8 mouse cellular contexts compared by ENCODE assay signal in the genomic region with DNA sequence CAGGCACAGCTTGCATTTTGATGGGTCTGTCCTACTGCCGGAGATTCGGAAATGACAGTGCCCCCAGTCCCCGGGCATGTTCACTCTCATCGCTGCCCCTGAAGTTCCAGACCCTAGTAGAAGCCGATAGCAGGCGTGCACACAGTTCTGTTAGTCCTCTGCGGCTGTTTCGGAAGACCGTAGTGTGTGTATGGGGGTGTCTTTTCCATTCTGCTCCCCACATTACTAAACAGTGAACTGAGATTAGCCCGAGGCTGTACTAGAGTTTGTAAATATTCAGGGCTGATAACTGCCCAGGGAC. TPM values are rescaled to one million over a fixed set of nuclear protein-coding genes. Genes with fewer than 3 reads are reported as not detected.
DNase-seq lines count a peak whose midpoint lies in the region; ATAC-seq lines count a peak whose summit lies in the region.

No protein-coding gene starts in this region.

- WGBS in kidney, embryonic 15.5 days = 2% methylated on average over 10 of the region's 10 CpGs
- WGBS in hindbrain, embryonic 15.5 days = 4% methylated on average over 10 of the region's 10 CpGs
- 6% methylated on average over 10 of the region's 10 CpGs for WGBS in midbrain, embryonic 15.5 days

- no peaks in the 10 kb centered on the region for H3K9me3 ChIP-seq in kidney, embryonic 15.5 days (replicated peaks)
- no peaks in the 10 kb centered on the region for H3K9me3 ChIP-seq in hindbrain, embryonic 15.5 days
- no peaks in the 10 kb centered on the region for H3K9me3 ChIP-seq in midbrain, embryonic 15.5 days

- peak overlapping the region; percentile 100 for H3K4me3 ChIP-seq in kidney, embryonic 15.5 days (replicated peaks)
- peak overlapping the region; percentile 85 for H3K4me3 ChIP-seq in brown adipose tissue, adult 24 weeks (ENCODE audit: insufficient read depth, low read depth, low read length)
- peak overlapping the region; percentile 91 for H3K4me3 ChIP-seq in hindbrain, embryonic 15.5 days
- H3K4me3 ChIP-seq in midbrain, embryonic 15.5 days = peak overlapping the region; percentile 95

- DNase-seq in kidney, adult 18-20 months = no peak
- no peak for DNase-seq in left cerebral cortex, adult 11 months (ENCODE audit: low spot score)
- DNase-seq in B cell, adult 2 months = no peak
- DNase-seq in cerebellum, postnatal 25 days = no peak

- H3K4me1 ChIP-seq in kidney, embryonic 15.5 days = peaks cover 16% of the 10 kb centered on the region
- no peaks in the 10 kb centered on the region for H3K4me1 ChIP-seq in brown adipose tissue, adult 24 weeks (ENCODE audit: control insufficient read depth, insufficient read depth, insufficient read length, low read length)
- H3K4me1 ChIP-seq in hindbrain, embryonic 15.5 days (replicated peaks) = peaks cover 18% of the 10 kb centered on the region
- peaks cover 16% of the 10 kb centered on the region for H3K4me1 ChIP-seq in midbrain, embryonic 15.5 days

- peak overlapping the region; percentile 93 for H3K4me2 ChIP-seq in kidney, embryonic 15.5 days
- peak overlapping the region; percentile 87 for H3K4me2 ChIP-seq in hindbrain, embryonic 15.5 days
- peak overlapping the region; percentile 95 for H3K4me2 ChIP-seq in midbrain, embryonic 15.5 days

- H3K27ac ChIP-seq in kidney, embryonic 15.5 days = peak overlapping the region; percentile 89
- peak overlapping the region; percentile 56 for H3K27ac ChIP-seq in brown adipose tissue, adult 24 weeks (replicated peaks; ENCODE audit: low read depth, low read length)
- H3K27ac ChIP-seq in hindbrain, embryonic 15.5 days (replicated peaks) = peak overlapping the region; percentile 87
- H3K27ac ChIP-seq in midbrain, embryonic 15.5 days = peak overlapping the region; percentile 89

- peaks cover 38% of the 10 kb centered on the region for H3K36me3 ChIP-seq in kidney, embryonic 15.5 days
- H3K36me3 ChIP-seq in hindbrain, embryonic 15.5 days = peaks cover 24% of the 10 kb centered on the region; the same call in 1 of the 2 replicates
- H3K36me3 ChIP-seq in midbrain, embryonic 15.5 days (replicated peaks) = peaks cover 15% of the 10 kb centered on the region

- H3K9ac ChIP-seq in kidney, embryonic 15.5 days = peak overlapping the region; percentile 80
- H3K9ac ChIP-seq in hindbrain, embryonic 15.5 days = peak overlapping the region; percentile 64
- H3K9ac ChIP-seq in midbrain, embryonic 15.5 days = peak overlapping the region; percentile 91

- ATAC-seq in kidney, embryonic 15.5 days (replicated peaks; ENCODE audit: low FRiP score) = peak; percentile 24; the same call in 1 of the 2 replicates
- ATAC-seq in hindbrain, embryonic 15.5 days (ENCODE audit: low FRiP score, low read depth) = 0 out of 2 replicates have a peak, but pooled peaks have one; percentile 51
- ATAC-seq in midbrain, embryonic 15.5 days (replicated peaks) = peak; percentile 55

- H3K27me3 ChIP-seq in kidney, embryonic 15.5 days = no peaks in the 10 kb centered on the region
- no peaks in the 10 kb centered on the region for H3K27me3 ChIP-seq in hindbrain, embryonic 15.5 days
- H3K27me3 ChIP-seq in midbrain, embryonic 15.5 days (replicated peaks) = no peaks in the 10 kb centered on the region

RNA-seq across cellular contexts. Expression of gene Nup133, which starts 0.6 kb away (rescaled TPM):
- 43.1 and 45.3 TPM in 2 replicates for polyA plus RNA-seq in kidney, embryonic 15.5 days (2015; fragmentation: Nextera tagmentation; extraction: Ambion mirVana)
- polyA plus RNA-seq in brown adipose tissue, adult 24 weeks (2012; ENCODE audit: insufficient read depth, insufficient read length, missing spikeins) = 5.9 and 7.7 TPM in 2 replicates
- 21.3 and 21.9 TPM in 2 replicates for polyA plus RNA-seq in hindbrain, embryonic 15.5 days (2015; fragmentation: Nextera tagmentation; extraction: Ambion mirVana)
- 22.8 and 22.9 TPM in 2 replicates for polyA plus RNA-seq in midbrain, embryonic 15.5 days (2015; fragmentation: Nextera tagmentation; extraction: Ambion mirVana)

RNA-seq across cellular contexts. Expression of gene Abcb10, which starts 33.3 kb away (rescaled TPM):
- polyA plus RNA-seq in kidney, embryonic 15.5 days (2015; fragmentation: Nextera tagmentation; extraction: Ambion mirVana) = 15.5 and 17.1 TPM in 2 replicates
- 17.2 and 18.7 TPM in 2 replicates for polyA plus RNA-seq in brown adipose tissue, adult 24 weeks (2012; ENCODE audit: insufficient read depth, insufficient read length, missing spikeins)
- polyA plus RNA-seq in hindbrain, embryonic 15.5 days (2015; fragmentation: Nextera tagmentation; extraction: Ambion mirVana) = 14.9 and 15.2 TPM in 2 replicates
- polyA plus RNA-seq in midbrain, embryonic 15.5 days (2015; fragmentation: Nextera tagmentation; extraction: Ambion mirVana) = 15.6 and 16.8 TPM in 2 replicates

RNA-seq across cellular contexts. Expression of gene Acta1, which starts 55.1 kb away (rescaled TPM):
- 132 and 232 TPM in 2 replicates for polyA plus RNA-seq in kidney, embryonic 15.5 days (2015; fragmentation: Nextera tagmentation; extraction: Ambion mirVana)
- polyA plus RNA-seq in brown adipose tissue, adult 24 weeks (2012; ENCODE audit: insufficient read depth, insufficient read length, missing spikeins) = 533 and 551 TPM in 2 replicates
- polyA plus RNA-seq in hindbrain, embryonic 15.5 days (2015; fragmentation: Nextera tagmentation; extraction: Ambion mirVana) = 8.0 and 10.5 TPM in 2 replicates
- 6.6 TPM in 2 replicates for polyA plus RNA-seq in midbrain, embryonic 15.5 days (2015; fragmentation: Nextera tagmentation; extraction: Ambion mirVana)

Comparison
In these comparisons a context has a peak if more than half of its experiments do, and no peak if none do; other contexts are left out.
1. RNA of gene Acta1, which starts 55.1 kb away (polyA plus RNA-seq): 533 to 551 TPM in brown adipose tissue, adult 24 weeks and 132 to 232 TPM in kidney, embryonic 15.5 days; 8.0 to 10.5 TPM in hindbrain, embryonic 15.5 days and 6.6 TPM in midbrain, embryonic 15.5 days; every median in the first group is over 10 times any median in the second.
2. Peak in every context shown above with its lines, with median percentiles within 50 percentile points of each other: ATAC-seq, H3K27ac ChIP-seq, H3K4me2 ChIP-seq, H3K4me3 ChIP-seq and H3K9ac ChIP-seq.